Mouse (Mus musculus) testis, adult 2 months (tissue): ENCODE data around the gene Trpm8.

Experiments
- CTCF ChIP-seq: fragments of 200-500 bp; IDR thresholded peaks from 2 replicates; pipeline ENCODE4 v1.5.1; 2012; ENCODE audit warnings: low read depth, mild to moderate bottlenecking, inconsistent platforms, low read length, moderate library complexity; ENCODE audit not compliant: control insufficient read depth, insufficient read depth, insufficient replicate concordance
- POLR2A ChIP-seq: fragments of 200-500 bp; IDR thresholded peaks from 2 replicates; pipeline ENCODE4 v1.6.1; 2012; ENCODE audit warnings: low read depth, mild to moderate bottlenecking, inconsistent platforms, low read length, moderate library complexity; ENCODE audit not compliant: control insufficient read depth

DNA sequence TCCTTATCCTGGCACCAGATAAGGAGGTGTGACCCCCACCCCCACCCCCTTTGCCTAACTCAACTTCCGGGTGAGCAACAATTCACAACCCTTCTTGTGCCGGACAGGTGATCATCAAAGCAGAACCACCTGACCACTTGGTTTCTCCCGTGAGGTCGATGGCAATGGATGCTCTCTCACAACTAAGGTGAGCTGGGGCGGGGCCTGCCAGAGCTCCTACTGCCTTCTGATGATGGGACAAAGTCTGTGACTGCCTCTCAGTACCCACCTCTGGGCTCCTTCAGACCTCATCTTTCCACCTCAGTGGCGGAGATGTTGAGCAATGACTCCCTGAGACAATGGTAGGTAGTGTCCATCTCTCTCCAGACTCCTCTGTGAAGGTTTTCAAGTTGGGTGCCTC, 31.6 kb upstream of the Trpm8 start:
- TF ChIP-seq CTCF (no peak), POLR2A (no peak)
